Mouse (Mus musculus): Measurements from ENCODE around the gene Gm5426. TPM values are rescaled to one million over a fixed set of nuclear protein-coding genes. Genes with fewer than 3 reads are reported as not detected.

Gene Gm5426
- total and polyA plus RNA-seq, 3 experiments: not detected

- ATAC-seq (ENCODE audit: extremely low read depth, insufficient number of reproducible peaks, low FRiP score, poor library complexity, severe bottlenecking): no peak
- Histone ChIP-seq H3K27me3 (ENCODE audit: insufficient read depth, low read length) (no peaks in the 10 kb centered on the region), H3K4me3 (ENCODE audit: low read depth, low read length) (no peak overlapping the region), H3K4me1 (ENCODE audit: insufficient read depth, low read depth, low read length) (no peaks in the 10 kb centered on the region), H3K9me3 (replicated peaks) (peaks cover 14% of the 10 kb centered on the region), H3K36me3 (replicated peaks) (no peaks in the 10 kb centered on the region)
- TF ChIP-seq POLR2AphosphoS5 (IDR thresholded peaks at IDR 0.05; ENCODE audit: insufficient replicate concordance, low read depth, low read length): no peak
- no peak for TF ChIP-seq CTCF (IDR thresholded peaks at IDR 0.05; ENCODE audit: low read depth, low read length)
- no peak for TF ChIP-seq TAL1 (conservative IDR thresholded peaks at IDR 0.05; ENCODE audit: low read depth, low read length)
- no peak for TF ChIP-seq GATA1 (IDR thresholded peaks at IDR 0.05; ENCODE audit: borderline replicate concordance, low read length)
- no peak for TF ChIP-seq GATA2 (IDR thresholded peaks at IDR 0.05; ENCODE audit: borderline replicate concordance, low read depth, low read length)
- no peak for DNase-seq (ENCODE audit: low spot score)
Measured at GRCm38 (mm10) chr10:96150401-96151116, 14.2 kb downstream of the Gm5426 start.

GRCm38 (mm10) chr10:96153315-96153714 is 16.9 kb downstream of the Gm5426 start:
- TF ChIP-seq CTCF (IDR thresholded peaks at IDR 0.05; ENCODE audit: low read depth, low read length): no peak
- no peak for TF ChIP-seq GATA2 (IDR thresholded peaks at IDR 0.05; ENCODE audit: borderline replicate concordance, low read depth, low read length)
- no peak for TF ChIP-seq GATA1 (IDR thresholded peaks at IDR 0.05; ENCODE audit: borderline replicate concordance, low read length)
- no peak for TF ChIP-seq TAL1 (conservative IDR thresholded peaks at IDR 0.05; ENCODE audit: low read depth, low read length)
- no peak for TF ChIP-seq POLR2AphosphoS5 (IDR thresholded peaks at IDR 0.05; ENCODE audit: insufficient replicate concordance, low read depth, low read length)
- Histone ChIP-seq H3K9me3 (replicated peaks) (peaks cover 15% of the 10 kb centered on the region), H3K4me3 (ENCODE audit: low read depth, low read length) (no peak overlapping the region), H3K27me3 (ENCODE audit: insufficient read depth, low read length) (no peaks in the 10 kb centered on the region), H3K36me3 (replicated peaks) (no peaks in the 10 kb centered on the region), H3K4me1 (ENCODE audit: insufficient read depth, low read depth, low read length) (no peaks in the 10 kb centered on the region)
- no peak for ATAC-seq (ENCODE audit: extremely low read depth, insufficient number of reproducible peaks, low FRiP score, poor library complexity, severe bottlenecking)
- DNase-seq (ENCODE audit: low spot score): no peak

- Histone ChIP-seq H3K4me1 (ENCODE audit: insufficient read depth, low read depth, low read length) (no peaks in the 10 kb centered on the region), H3K9me3 (replicated peaks) (peaks cover 2% of the 10 kb centered on the region; the same call in 1 of the 2 replicates), H3K36me3 (replicated peaks) (no peaks in the 10 kb centered on the region), H3K27me3 (ENCODE audit: insufficient read depth, low read length) (no peaks in the 10 kb centered on the region), H3K4me3 (ENCODE audit: low read depth, low read length) (no peak overlapping the region)
- no peak for ATAC-seq (ENCODE audit: extremely low read depth, insufficient number of reproducible peaks, low FRiP score, poor library complexity, severe bottlenecking)
- no peak for TF ChIP-seq GATA1 (IDR thresholded peaks at IDR 0.05; ENCODE audit: borderline replicate concordance, low read length)
- no peak for DNase-seq (ENCODE audit: low spot score)
Measured at GRCm38 (mm10) chr10:96162975-96163706, 26.7 kb downstream of the Gm5426 start.

- DNase-seq (ENCODE audit: low spot score) (no peak), ATAC-seq (ENCODE audit: extremely low read depth, insufficient number of reproducible peaks, low FRiP score, poor library complexity, severe bottlenecking) (no peak)
- Histone ChIP-seq H3K4me1 (ENCODE audit: insufficient read depth, low read depth, low read length) (no peaks in the 10 kb centered on the region), H3K36me3 (replicated peaks) (no peaks in the 10 kb centered on the region), H3K4me3 (ENCODE audit: low read depth, low read length) (no peak overlapping the region), H3K9me3 (replicated peaks) (peaks cover 2% of the 10 kb centered on the region; the same call in 1 of the 2 replicates), H3K27me3 (ENCODE audit: insufficient read depth, low read length) (no peaks in the 10 kb centered on the region)
- TF ChIP-seq TAL1 (conservative IDR thresholded peaks at IDR 0.05; ENCODE audit: low read depth, low read length) (no peak), GATA2 (IDR thresholded peaks at IDR 0.05; ENCODE audit: borderline replicate concordance, low read depth, low read length) (no peak), GATA1 (IDR thresholded peaks at IDR 0.05; ENCODE audit: borderline replicate concordance, low read length) (no peak), CTCF (IDR thresholded peaks at IDR 0.05; ENCODE audit: low read depth, low read length) (no peak), POLR2AphosphoS5 (IDR thresholded peaks at IDR 0.05; ENCODE audit: insufficient replicate concordance, low read depth, low read length) (no peak)
Measured at GRCm38 (mm10) chr10:96163791-96164190, 27.4 kb downstream of the Gm5426 start.

- TF ChIP-seq TAL1 (conservative IDR thresholded peaks at IDR 0.05; ENCODE audit: low read depth, low read length) (no peak), GATA2 (IDR thresholded peaks at IDR 0.05; ENCODE audit: borderline replicate concordance, low read depth, low read length) (no peak), POLR2AphosphoS5 (IDR thresholded peaks at IDR 0.05; ENCODE audit: insufficient replicate concordance, low read depth, low read length) (no peak), CTCF (IDR thresholded peaks at IDR 0.05; ENCODE audit: low read depth, low read length) (no peak), GATA1 (IDR thresholded peaks at IDR 0.05; ENCODE audit: borderline replicate concordance, low read length) (no peak)
- Histone ChIP-seq H3K36me3 (replicated peaks) (no peaks in the 10 kb centered on the region), H3K4me1 (ENCODE audit: insufficient read depth, low read depth, low read length) (no peaks in the 10 kb centered on the region), H3K9me3 (replicated peaks) (peaks cover 2% of the 10 kb centered on the region; the same call in 1 of the 2 replicates), H3K4me3 (ENCODE audit: low read depth, low read length) (no peak overlapping the region), H3K27me3 (ENCODE audit: insufficient read depth, low read length) (no peaks in the 10 kb centered on the region)
- no peak for ATAC-seq (ENCODE audit: extremely low read depth, insufficient number of reproducible peaks, low FRiP score, poor library complexity, severe bottlenecking)
- DNase-seq (ENCODE audit: low spot score): no peak
Measured at GRCm38 (mm10) chr10:96165260-96165659, 28.9 kb downstream of the Gm5426 start.

- ATAC-seq (ENCODE audit: extremely low read depth, insufficient number of reproducible peaks, low FRiP score, poor library complexity, severe bottlenecking): no peak
- Histone ChIP-seq H3K9me3 (replicated peaks) (peaks cover 8% of the 10 kb centered on the region), H3K4me1 (ENCODE audit: insufficient read depth, low read depth, low read length) (no peaks in the 10 kb centered on the region), H3K27me3 (ENCODE audit: insufficient read depth, low read length) (no peaks in the 10 kb centered on the region), H3K36me3 (replicated peaks) (no peaks in the 10 kb centered on the region), H3K4me3 (ENCODE audit: low read depth, low read length) (no peak overlapping the region)
- no peak for TF ChIP-seq CTCF (IDR thresholded peaks at IDR 0.05; ENCODE audit: low read depth, low read length)
- no peak for TF ChIP-seq TAL1 (conservative IDR thresholded peaks at IDR 0.05; ENCODE audit: low read depth, low read length)
- no peak for TF ChIP-seq POLR2AphosphoS5 (IDR thresholded peaks at IDR 0.05; ENCODE audit: insufficient replicate concordance, low read depth, low read length)
- TF ChIP-seq GATA2 (IDR thresholded peaks at IDR 0.05; ENCODE audit: borderline replicate concordance, low read depth, low read length): no peak
- TF ChIP-seq GATA1 (IDR thresholded peaks at IDR 0.05; ENCODE audit: borderline replicate concordance, low read length): no peak
- DNase-seq (ENCODE audit: low spot score): no peak
Measured at GRCm38 (mm10) chr10:96168998-96169397, 32.6 kb downstream of the Gm5426 start.

Measured in G1E (cell line).